Mouse (Mus musculus) embryonic fibroblast, embryonic 13.5 days (primary cell): ENCODE measurements around the gene Ptpn21.

ENCODE experiments used
- CTCF ChIP-seq: IDR thresholded peaks from 2 replicates; pipeline ENCODE4 v1.5.1; 2011; ENCODE audit warnings: mild to moderate bottlenecking, control low read depth, low read length, moderate library complexity, borderline replicate concordance; ENCODE audit not compliant: insufficient read depth
- POLR2A ChIP-seq: IDR thresholded peaks from 2 replicates; pipeline ENCODE4 v1.6.1; 2011; ENCODE audit warnings: low read depth, mild to moderate bottlenecking, control low read depth, low read length, moderate library complexity

- TF ChIP-seq CTCF (no peak), POLR2A (no peak)
Observed at GRCm38 (mm10) chr12:98745626-98746025, 8.4 kb upstream of the Ptpn21 start.
